Mouse (Mus musculus) liver, postnatal 0 days (tissue): ENCODE measurements around the gene Atp2c2. TPM values are rescaled to one million over a fixed set of nuclear protein-coding genes. Genes with fewer than 3 reads are reported as not detected.
A peak's percentile ranks its signal among the peaks of the same experiment; 100 is the strongest.

Experiments used
- ATAC-seq: fragments of 200-750 bp; cut with Nextera tagmentation; 2 replicates; pipeline ENCODE4 v1.8.0; 2017; ENCODE audit warnings: mild to moderate bottlenecking, moderate library complexity
- DNase-seq: peaks from one replicate; pipeline ENCODE4 v3.0.0-alpha.2; 2016
- H3K27ac ChIP-seq: fragments of 300-500 bp; sonication (generic); 2 replicates; pipeline ENCODE4 v1.5.1; 2014; ENCODE audit warnings: antibody characterized with exemption, moderate library complexity, mild to moderate bottlenecking, low read depth
- H3K27me3 ChIP-seq: fragments of 300-500 bp; sonication (generic); 2 replicates; pipeline ENCODE4 v1.6.1; 2014; ENCODE audit warnings: low read length, control low read depth, mixed read lengths; ENCODE audit not compliant: insufficient read depth
- H3K36me3 ChIP-seq: fragments of 300-500 bp; sonication (generic); replicated peaks from 2 replicates; pipeline ENCODE4 v1.6.1; 2014; ENCODE audit warnings: mild to moderate bottlenecking, control low read depth, low read length, moderate library complexity, mixed read lengths; ENCODE audit not compliant: insufficient read depth
- H3K4me1 ChIP-seq: fragments of 300-500 bp; sonication (generic); 2 replicates; pipeline ENCODE4 v1.6.1; 2014; ENCODE audit warnings: antibody characterized with exemption, mild to moderate bottlenecking, control low read depth; ENCODE audit not compliant: insufficient read depth
- H3K4me2 ChIP-seq: fragments of 300-500 bp; sonication (generic); 2 replicates; pipeline ENCODE4 v1.6.1; 2014; ENCODE audit warnings: low read depth, mild to moderate bottlenecking, low read length, moderate library complexity, mixed read lengths
- H3K4me3 ChIP-seq: fragments of 300-500 bp; sonication (generic); 2 replicates; pipeline ENCODE4 v1.5.1; 2014; ENCODE audit warnings: low read depth, low read length
- H3K9ac ChIP-seq: fragments of 300-500 bp; sonication (generic); replicated peaks from 2 replicates; pipeline ENCODE4 v1.6.1; 2014; ENCODE audit warnings: mild to moderate bottlenecking, moderate library complexity
- H3K9me3 ChIP-seq: fragments of 300-500 bp; sonication (generic); 2 replicates; pipeline ENCODE4 v1.6.1; 2016; ENCODE audit warnings: mild to moderate bottlenecking, control low read depth, low read length, mixed read lengths
- CTCF ChIP-seq: sonication (generic); IDR thresholded peaks from 2 replicates; pipeline ENCODE4 v1.5.1; 2016; ENCODE audit warnings: antibody characterized with exemption, low read depth
- EP300 ChIP-seq: IDR thresholded peaks from 2 replicates; pipeline ENCODE4 v1.6.1; 2016; ENCODE audit warnings: antibody characterized with exemption, low read depth, mild to moderate bottlenecking
- WGBS: fragments of 180-500 bp; shearing (Covaris S2); extraction: QIAGEN DNeasy Blood & Tissue Kit; methylation state at CpG from one replicate; pipeline ENCODE4 v1.1.7; 2014; ENCODE audit not compliant: insufficient replicate concordance; 5-methylcytosine and 5-hydroxymethylcytosine counted together
- polyA plus RNA-seq: library from polyadenylated mRNA; unstranded; fragments of >200 nt; fragmentation: Nextera tagmentation; extraction: Ambion mirVana; gene quantifications from 2 replicates; pipeline ENCODE4 v1.2.1, GENCODE M21; 2015

Atp2c2 gene
- polyA plus RNA-seq, 1 experiment from 2014 or later, result 0.05 TPM

- Histone ChIP-seq H3K9me3 (no peaks in the 10 kb centered on the region), H3K4me2 (no peak overlapping the region), H3K4me3 (no peak overlapping the region), H3K4me1 (peaks cover 11% of the 10 kb centered on the region), H3K9ac (no peak overlapping the region), H3K27ac (no peak overlapping the region), H3K36me3 (no peaks in the 10 kb centered on the region), H3K27me3 (no peaks in the 10 kb centered on the region)
- ATAC-seq (no peak), DNase-seq (no peak)
- no peak for TF ChIP-seq EP300
- no peak for TF ChIP-seq CTCF
- WGBS, result 34% methylated on average over 4 of the region's 4 CpGs
Measured at GRCm38 (mm10) chr8:119801168-119801567, 101.4 kb downstream of the Atp2c2 start.

GRCm38 (mm10) chr8:119802592-119802991 is 102.8 kb downstream of the Atp2c2 start:
- no peaks in the 10 kb centered on the region for H3K36me3 ChIP-seq
- WGBS, result 62% methylated on average over 1 of the region's 1 CpGs
- no peaks in the 10 kb centered on the region for H3K9me3 ChIP-seq
- H3K9ac ChIP-seq, result no peak overlapping the region
- DNase-seq (no peak), ATAC-seq (no peak)
- no peak overlapping the region for H3K4me3 ChIP-seq
- TF ChIP-seq CTCF (peak; percentile 54), EP300 (no peak)
- no peaks in the 10 kb centered on the region for H3K27me3 ChIP-seq
- H3K4me2 ChIP-seq, result no peak overlapping the region
- no peak overlapping the region for H3K27ac ChIP-seq
- H3K4me1 ChIP-seq, result peaks cover 11% of the 10 kb centered on the region

- Histone ChIP-seq H3K27ac (no peak overlapping the region), H3K4me1 (0 out of 2 replicates have a peak, but pooled peaks cover 2% of the 10 kb centered on the region), H3K4me3 (no peak overlapping the region), H3K4me2 (no peak overlapping the region), H3K9me3 (no peaks in the 10 kb centered on the region), H3K27me3 (no peaks in the 10 kb centered on the region), H3K9ac (no peak overlapping the region), H3K36me3 (peaks cover 6% of the 10 kb centered on the region; the same call in 1 of the 2 replicates)
- ATAC-seq (no peak), DNase-seq (no peak)
- no peak for TF ChIP-seq CTCF
- no peak for TF ChIP-seq EP300
- 70% methylated on average over 8 of the region's 8 CpGs for WGBS
Measured at GRCm38 (mm10) chr8:119805275-119805674, 105.5 kb downstream of the Atp2c2 start.

- Histone ChIP-seq H3K4me2 (no peak overlapping the region), H3K36me3 (peaks cover 6% of the 10 kb centered on the region; the same call in 1 of the 2 replicates), H3K27ac (0 out of 2 replicates have a peak overlapping the region, but pooled peaks have one; percentile 39), H3K4me3 (no peak overlapping the region), H3K4me1 (peaks cover 3% of the 10 kb centered on the region; the same call in 1 of the 2 replicates), H3K9me3 (no peaks in the 10 kb centered on the region), H3K27me3 (no peaks in the 10 kb centered on the region), H3K9ac (no peak overlapping the region)
- peak; percentile 50 for ATAC-seq
- peak; percentile 55 for DNase-seq
- TF ChIP-seq EP300 (no peak), CTCF (peak; percentile 23; the same call in 1 of the 2 replicates)
- 64% methylated on average over 14 of the region's 14 CpGs for WGBS
Measured at GRCm38 (mm10) chr8:119806422-119807263, 106.8 kb downstream of the Atp2c2 start.

Other genes with a start within 250 kb of the Atp2c2 start
- not detected in 2 replicates for gene Slc38a8, start 198.3 kb upstream of the Atp2c2 start, polyA plus RNA-seq
- gene Mbtps1, start 141.3 kb upstream of the Atp2c2 start, polyA plus RNA-seq, result 17.3 and 20.1 TPM in 2 replicates
- 11.7 and 12.5 TPM in 2 replicates for gene Hsdl1, start 124.8 kb upstream of the Atp2c2 start, polyA plus RNA-seq
- 0.07 TPM in 1 of 2 replicates, not detected in the other for gene Dnaaf1, start 124.8 kb upstream of the Atp2c2 start, polyA plus RNA-seq
- gene Taf1c, start 94.8 kb upstream of the Atp2c2 start, polyA plus RNA-seq, result 2.4 and 2.7 TPM in 2 replicates
- gene Adad2, start 87.3 kb upstream of the Atp2c2 start, polyA plus RNA-seq, result not detected in 2 replicates
- not detected in 2 replicates for gene Kcng4, start 64.3 kb upstream of the Atp2c2 start, polyA plus RNA-seq
- 6.0 and 7.2 TPM in 2 replicates for gene Wfdc1, start 33.6 kb upstream of the Atp2c2 start, polyA plus RNA-seq
- 4.3 and 4.6 TPM in 2 replicates for gene Tldc1, start 78.4 kb downstream of the Atp2c2 start, polyA plus RNA-seq
- 28.5 and 28.8 TPM in 2 replicates for gene Cotl1, start 140.5 kb downstream of the Atp2c2 start, polyA plus RNA-seq
- 4.3 and 4.9 TPM in 2 replicates for gene Klhl36, start 162.3 kb downstream of the Atp2c2 start, polyA plus RNA-seq
- gene Usp10, start 210.4 kb downstream of the Atp2c2 start, polyA plus RNA-seq, result 44.1 and 46.5 TPM in 2 replicates
- gene Gm20388, start 210.8 kb downstream of the Atp2c2 start, polyA plus RNA-seq, result not detected in 2 replicates